Mouse (Mus musculus) heart, adult 8-10 months (tissue): ENCODE measurements around the gene Spata13. TPM values are rescaled to one million over a fixed set of nuclear protein-coding genes. Genes with fewer than 3 reads are reported as not detected.

Source experiments
- DNase-seq: peaks from one replicate; pipeline ENCODE4 v3.0.0; 2022; ENCODE audit warnings: low spot score
- total RNA-seq, 4 experiments: library from RNA; stranded (reverse); gene quantifications; 2 replicates each; pipeline ENCODE4 v1.2.4; 2022

Spata13 gene
- total RNA-seq, 4 experiments from 2014 or later = 11.3 to 15.0 (median 13.6) TPM

DNA sequence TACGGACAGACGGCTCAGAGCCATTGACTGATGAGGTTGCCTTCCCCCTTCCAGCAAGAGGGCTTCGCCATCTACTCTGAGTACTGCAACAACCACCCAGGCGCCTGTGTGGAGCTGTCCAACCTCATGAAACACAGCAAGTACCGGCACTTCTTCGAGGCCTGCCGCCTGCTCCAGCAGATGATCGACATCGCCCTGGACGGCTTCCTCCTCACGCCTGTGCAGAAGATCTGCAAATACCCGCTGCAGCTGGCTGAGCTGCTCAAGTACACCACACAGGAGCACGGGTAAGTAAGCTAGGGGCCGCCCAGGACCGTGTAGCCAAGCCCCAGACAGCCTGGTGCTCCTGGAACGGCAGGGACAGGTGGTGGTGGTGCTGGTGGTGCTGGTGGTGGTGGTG, 117.8 kb downstream of the Spata13 start:
- DNase-seq = no peak

DNA sequence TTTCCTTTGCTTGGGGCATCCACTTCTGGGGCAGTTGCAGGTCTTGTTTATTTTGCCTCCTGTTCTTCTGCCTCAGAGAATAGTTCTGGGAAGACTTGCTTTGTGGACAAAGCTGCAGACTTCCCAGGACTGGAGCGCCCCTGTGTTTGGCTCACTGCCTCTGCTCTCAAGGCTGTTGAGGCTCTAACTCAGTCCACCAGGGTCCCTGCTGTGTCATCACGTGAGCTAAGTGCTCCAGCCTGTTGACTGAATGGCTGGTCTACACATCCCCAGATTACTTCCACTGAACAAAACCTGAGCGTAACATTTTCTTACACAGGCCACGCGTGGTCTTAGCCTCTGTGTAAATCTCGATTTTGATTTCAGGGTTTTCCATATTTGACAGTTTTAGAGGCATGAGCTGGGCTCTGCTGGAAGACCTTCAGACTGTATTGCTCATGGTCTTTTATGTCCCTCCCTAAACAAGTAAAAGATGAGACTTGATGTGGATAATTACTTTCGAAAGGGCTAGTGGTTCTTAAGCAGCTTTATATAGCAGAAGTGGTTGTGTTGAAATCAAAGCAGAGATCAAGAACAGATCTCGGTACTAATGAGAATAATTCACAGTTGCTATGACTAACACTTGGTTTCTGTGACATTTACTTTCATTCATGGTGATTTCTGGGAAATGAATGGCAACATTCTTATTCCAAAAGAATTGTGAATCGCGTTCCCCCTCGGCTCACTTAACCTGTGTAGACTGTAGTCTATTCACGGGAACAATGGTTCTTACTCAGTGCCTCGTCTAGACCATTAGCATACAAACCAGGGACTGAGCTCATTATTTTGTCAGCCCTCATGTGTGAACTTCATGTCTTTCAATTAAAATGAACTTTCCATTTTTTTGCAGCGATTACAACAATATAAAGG, 119.3 kb downstream of the Spata13 start:
- DNase-seq = no peak

DNA sequence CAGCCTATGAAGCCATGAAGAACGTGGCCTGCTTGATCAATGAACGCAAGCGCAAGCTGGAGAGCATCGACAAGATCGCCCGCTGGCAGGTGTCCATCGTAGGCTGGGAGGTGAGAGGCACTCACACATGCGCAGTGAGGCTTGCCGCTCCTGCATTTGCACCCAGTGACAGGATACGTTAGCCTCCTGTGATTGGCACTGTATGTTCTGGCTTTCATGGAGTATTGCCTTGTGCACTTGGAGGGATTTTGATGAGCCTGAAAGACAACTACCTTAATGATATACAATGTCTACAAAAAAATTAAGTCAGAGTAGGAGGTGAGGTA, 120.0 kb downstream of the Spata13 start:
- no peak for DNase-seq

DNA sequence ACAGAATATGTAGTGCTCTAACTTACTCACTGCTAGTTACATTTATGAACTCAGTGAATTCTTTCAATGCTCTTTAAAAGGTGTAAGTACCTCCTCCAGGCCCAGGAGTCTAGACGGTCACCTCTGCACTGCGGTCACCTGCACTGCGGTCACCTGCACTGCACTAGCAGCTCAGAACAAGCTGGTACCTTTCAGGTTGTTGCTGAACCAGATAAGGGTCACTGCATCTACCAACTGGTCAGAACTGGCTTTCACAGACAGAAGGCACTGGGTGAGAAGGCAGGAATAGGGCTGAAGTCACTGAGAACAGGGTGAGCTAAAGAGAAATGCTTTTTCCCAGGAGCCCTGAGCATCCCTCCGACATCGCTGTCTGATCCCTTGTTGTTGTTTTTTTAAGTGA, 120.9 kb downstream of the Spata13 start:
- no peak for DNase-seq

DNA sequence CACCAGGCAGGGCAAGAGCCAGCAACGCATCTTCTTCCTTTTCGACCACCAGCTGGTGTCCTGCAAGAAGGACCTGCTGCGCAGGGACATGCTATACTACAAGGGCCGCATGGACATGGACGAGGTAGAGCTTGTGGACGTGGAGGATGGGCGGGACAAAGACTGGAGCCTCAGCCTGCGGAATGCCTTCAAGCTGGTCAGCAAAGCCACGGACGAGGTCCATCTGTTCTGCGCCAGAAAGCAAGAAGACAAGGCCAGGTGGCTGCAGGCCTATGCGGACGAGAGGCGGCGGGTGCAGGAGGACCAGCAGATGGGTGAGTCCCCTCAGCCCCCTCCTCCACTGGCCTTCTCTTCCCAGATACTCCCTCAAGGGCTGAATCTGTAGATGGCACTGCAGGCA, 122.5 kb downstream of the Spata13 start:
- DNase-seq = no peak

DNA sequence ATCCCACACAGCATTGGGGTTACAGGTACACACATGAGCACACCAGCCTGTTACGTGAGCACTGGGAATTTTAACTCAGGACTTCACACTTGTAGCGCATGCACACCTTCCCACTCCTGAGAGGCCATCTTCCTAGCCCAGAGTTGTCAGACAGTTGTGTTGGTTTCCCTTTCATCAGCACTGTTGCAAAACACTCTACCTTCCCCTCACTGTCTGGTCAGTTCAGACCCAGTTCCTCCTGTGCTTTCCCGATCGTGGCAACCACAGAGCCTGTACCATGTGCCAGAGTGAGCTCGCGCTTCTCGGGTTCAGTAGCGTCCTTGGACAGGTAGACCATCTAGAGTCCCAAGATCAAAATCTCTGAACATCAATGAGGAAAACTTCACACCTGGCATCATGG, 123.5 kb downstream of the Spata13 start:
- no peak for DNase-seq

DNA sequence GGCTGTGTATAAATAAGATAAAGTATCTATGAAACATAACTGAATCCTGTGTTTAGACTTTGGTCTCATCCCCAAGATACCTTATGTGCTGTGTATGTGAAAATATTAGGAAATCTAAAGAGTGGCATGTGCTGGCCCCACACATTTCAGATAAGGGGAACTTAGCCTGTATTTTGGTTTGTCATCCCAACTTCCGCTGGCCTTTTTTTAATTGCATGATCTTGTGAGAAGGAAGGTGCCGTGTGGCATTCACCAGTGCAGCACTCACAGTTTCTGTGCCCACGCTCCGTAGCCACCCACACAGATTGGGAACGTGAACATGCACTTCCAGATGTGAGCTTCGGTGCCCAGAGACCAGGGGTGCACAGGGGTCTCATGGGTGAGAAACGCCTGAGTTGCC, 123.9 kb downstream of the Spata13 start:
- no peak for DNase-seq

DNA sequence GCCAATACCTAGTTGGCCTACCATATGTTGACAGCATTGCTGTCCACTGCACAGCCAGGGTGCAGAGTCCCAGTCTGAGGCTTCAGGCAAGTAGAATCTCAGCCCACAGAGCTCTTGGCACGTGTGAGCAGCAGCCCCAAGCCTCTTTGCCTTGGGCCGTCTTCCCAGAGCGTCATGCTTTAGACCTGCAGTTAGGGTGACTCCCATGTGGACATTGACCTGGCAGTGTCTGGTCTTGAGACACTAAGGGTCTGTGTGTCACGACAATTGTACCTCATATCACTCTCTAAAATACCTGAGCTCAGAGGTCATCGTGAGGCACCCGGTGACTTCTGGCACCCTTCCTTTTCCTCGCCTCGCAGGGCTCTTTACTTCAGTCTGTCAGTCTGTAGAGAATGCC, 125.3 kb downstream of the Spata13 start:
- DNase-seq = no peak

DNA sequence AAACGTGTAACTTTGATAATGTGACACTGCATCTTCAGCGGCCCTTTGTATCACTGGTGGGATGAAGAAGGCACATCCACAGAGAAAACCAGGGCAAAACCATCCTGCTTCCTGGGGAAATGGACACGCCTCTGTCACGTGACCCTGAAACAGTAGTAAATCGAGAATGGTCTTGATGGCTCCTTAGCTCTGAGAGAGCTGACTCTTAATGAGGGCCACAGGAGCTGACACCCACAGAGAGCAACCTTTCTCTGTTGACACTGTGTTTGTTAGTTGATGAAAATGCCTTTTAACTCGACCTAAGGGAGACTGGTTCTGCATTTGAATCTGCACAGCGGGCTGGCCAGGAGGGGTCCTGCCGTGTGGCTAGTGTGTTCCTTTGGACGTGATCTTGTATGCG, 128.0 kb downstream of the Spata13 start:
- DNase-seq = no peak

DNA sequence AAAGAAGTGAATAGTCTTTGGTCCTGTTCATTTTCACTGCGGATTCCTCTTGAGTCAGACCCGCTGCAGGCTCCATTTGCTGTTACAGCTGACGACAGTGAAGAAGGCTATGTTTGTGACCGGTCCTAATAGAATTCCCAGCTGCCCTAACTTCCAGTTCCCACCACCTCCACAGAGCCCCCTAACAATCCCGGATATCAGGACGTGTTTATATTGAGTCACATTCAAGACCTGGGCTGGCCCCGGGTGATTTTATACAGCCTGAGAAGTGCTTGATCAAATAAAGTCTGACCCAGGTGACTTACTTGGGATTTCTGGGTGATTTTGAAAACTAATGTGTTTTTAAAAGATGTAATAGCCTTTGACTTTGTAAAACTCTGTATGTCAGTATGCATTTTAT, 129.0 kb downstream of the Spata13 start:
- peak; percentile 52 for DNase-seq

DNA sequence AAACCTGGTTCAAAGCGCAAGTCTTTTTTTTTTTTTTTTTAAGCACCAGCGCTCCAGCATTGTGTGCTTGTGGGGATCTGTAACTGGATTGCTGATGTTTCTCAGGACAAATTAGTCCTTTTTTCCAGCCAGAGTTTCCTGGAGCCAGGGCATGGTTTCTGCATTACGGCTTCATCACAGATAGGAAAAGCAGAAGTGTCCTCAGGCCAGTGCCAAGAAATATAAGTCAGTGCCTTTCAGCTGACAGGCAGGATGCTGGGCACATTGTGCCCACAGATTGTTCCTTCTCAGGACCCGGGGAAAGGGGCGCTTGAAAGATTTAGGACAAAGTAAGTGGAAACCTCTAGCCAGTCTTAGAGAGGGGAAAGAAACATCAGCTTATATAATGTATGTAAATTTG, 129.9 kb downstream of the Spata13 start:
- DNase-seq = peak; percentile 65

DNA sequence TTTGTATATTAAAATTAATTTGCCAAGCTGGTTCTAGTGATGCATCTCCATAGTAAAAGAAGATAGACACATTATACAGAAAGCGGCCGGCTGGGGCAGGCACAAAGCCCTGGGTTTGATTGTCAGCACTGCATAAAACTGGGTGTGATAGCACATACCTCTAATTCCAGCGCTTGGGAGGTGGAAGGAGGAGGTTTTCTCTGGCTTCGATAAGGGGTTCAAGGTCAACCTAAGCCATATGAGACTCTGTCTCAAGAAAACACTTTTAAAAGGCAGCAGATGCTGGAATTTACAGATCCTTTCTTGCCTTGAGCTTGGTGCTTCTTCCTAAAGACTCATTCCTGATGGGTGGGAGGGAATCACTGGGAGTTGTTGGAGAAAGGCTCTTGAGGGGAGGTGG, 130.7 kb downstream of the Spata13 start:
- no peak for DNase-seq

DNA sequence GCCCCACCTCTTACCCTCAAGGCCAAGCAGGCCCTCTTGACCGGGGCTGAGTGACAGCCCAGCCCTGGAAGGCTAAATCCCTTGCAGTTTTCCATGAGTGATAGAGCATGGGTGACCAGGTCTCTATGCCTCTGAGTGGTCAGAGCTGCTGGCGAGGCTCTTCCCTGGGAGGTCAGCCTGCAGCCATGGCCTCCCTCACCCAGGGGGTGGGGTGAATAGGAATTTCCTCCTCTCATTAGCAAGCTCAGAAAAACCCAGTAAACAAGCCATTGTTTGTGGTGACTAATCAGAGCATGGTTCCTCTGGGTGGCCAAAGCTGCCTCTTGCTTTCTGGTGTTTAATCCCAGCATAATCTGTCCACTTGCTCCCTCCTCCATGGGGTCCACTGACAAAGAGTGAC, 131.2 kb downstream of the Spata13 start:
- DNase-seq = peak; percentile 71

DNA sequence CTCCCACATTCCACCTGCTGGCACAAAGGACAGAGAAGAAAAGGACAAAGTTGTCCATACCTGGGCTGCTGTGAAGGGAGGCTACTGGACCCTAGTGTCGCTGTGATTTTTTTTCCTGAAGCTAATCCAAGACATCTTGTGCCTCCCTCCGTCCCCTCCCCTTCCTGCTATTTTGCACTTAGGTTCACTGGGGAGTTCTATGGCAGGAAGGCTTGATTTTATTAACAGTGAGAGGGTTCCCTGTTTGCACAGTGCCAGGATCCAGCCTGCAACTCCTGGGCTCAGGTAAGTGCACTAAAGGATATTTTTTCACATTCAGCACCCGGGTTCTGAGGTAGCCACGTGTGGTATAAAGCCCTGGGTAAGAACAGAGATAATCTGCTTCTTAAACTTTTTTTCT, 134.1 kb downstream of the Spata13 start, which contains the start of gene C1qtnf9:
Gene C1qtnf9, plus strand, starts transcription at position 251 of the 400 bp plus-strand sequence.
- peak; percentile 44 for DNase-seq

DNA sequence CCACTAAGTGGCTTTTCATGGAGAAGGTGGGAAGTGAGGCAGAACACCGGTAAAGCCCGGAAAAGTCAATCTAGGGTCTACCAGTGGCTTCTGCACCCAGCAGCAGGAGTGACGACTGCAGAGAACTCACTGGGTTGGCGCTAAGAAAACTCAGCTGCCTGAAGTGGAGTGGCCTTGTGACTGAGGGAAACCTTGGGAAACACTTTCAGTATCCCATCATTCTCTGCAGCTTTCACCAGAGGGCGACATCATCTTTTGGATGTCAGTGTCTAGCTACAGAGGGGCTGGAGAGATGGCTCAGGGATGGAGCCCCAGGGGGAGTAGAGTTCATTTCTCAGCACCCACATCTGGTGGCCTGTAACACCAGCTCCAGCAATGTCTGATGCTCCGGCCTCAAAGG, 135.5 kb downstream of the Spata13 start:
- DNase-seq = peak; percentile 40

DNA sequence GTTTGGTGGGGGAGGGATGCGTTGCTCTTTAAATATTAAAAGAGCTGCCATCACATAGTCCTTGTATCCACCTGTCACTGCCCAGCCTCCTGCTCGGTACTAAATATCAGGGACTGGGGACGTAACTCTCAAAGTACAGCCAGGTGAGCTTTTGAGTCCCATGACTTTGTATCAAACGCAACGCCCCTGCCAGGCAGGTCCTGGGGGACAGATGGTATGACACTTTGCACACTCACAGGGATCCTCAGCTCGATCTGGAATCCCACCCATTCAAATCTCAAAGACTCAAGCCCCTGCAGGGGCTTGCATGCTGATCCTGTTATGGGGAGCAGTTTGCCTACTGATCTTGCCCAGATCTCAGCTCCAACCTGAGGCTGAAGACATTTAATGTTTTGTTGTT, 136.8 kb downstream of the Spata13 start:
- DNase-seq = no peak

DNA sequence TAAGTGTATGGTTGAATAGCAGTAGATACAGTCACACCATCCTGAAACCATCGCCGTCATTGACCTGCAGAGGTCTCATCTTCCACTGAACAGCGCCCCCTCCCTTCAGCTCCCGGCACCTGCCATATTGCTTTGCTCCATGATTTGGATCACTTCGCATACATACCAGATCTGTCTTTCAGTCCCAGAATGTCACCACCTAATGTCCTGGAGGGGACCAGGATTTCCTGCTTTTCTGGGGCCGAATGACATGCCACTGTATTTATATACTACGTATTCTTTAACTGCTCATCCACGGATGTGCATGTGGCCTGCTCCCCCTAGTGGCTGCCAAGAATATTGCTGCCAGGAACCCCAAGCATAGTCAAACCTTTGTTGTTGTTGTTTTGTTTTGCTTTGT, 137.3 kb downstream of the Spata13 start:
- DNase-seq = peak; percentile 73

DNA sequence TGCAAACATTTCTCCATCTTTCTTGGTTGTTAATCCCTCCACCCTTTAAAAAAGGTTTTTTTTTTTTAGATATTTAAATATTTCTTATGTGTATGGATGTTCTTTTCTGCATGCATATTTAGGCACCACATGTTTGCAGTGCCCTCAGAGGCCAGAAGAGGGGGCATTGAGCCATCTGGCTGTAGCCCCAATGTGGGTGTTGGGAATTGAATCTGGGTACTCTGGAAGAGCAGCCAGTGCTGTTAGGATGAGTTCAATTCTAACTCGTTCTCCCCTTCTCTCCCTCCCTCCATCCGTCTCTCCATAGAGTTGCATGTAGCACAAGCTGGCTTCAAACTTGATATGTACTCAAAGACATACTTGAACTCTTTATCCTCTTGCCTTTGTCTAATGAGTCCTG, 139.7 kb downstream of the Spata13 start:
- DNase-seq = no peak

DNA sequence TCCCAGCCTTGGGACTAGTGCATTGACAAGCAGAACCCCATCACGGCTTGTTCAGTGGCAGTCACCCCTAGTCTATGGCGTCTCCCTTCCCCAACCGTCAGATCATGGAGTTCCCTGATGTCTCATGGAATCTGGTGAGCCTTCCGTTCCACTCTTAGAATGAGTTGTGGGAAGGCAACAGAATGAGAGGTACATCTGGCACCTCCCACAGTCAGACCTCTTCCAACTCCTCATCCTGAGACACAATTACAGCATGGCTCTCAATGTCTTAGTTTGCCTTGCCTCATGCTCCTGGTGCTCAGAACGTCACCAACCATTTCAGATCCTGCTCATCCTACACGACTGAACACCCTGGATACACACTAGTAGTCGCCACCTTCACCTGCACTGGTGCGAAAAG, 142.7 kb downstream of the Spata13 start:
- DNase-seq = no peak

DNA sequence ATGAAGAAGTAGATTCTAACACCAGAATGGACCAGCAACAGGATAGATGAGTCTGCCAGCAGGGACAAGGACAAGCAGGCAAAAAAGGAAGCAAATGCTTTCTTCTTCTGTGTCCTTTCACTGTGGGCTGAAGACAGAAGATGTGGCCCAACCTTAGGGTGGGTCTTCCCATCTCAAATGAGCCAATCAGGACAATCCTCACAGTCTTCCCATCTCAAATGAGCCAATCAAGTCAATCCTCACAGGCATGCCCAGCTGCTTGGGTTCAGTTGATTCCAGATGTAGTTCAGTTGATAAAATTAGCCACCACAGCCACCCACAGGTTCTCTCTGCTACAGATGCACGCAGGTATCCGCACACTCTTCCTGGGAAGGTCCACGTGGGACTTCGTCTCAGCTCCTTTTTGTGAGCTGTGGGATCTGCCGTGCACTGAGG, 143.7 kb downstream of the Spata13 start:
- no peak for DNase-seq

DNA sequence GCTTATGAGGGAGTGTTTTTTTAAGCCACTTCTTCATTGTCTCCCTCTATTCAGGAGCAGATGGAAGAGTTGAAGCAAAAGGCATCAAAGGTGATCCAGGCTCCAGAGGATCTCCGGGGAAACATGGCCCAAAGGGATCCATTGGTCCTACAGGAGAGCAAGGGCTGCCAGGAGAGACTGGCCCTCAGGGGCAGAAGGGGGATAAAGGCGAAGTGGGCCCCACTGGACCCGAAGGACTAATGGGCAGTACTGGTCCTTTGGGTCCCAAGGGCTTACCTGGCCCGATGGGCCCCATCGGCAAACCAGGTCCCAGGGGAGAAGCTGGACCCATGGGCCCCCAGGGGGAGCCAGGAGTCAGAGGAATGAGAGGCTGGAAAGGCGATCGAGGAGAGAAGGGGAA, 145.4 kb downstream of the Spata13 start:
- DNase-seq = no peak

DNA sequence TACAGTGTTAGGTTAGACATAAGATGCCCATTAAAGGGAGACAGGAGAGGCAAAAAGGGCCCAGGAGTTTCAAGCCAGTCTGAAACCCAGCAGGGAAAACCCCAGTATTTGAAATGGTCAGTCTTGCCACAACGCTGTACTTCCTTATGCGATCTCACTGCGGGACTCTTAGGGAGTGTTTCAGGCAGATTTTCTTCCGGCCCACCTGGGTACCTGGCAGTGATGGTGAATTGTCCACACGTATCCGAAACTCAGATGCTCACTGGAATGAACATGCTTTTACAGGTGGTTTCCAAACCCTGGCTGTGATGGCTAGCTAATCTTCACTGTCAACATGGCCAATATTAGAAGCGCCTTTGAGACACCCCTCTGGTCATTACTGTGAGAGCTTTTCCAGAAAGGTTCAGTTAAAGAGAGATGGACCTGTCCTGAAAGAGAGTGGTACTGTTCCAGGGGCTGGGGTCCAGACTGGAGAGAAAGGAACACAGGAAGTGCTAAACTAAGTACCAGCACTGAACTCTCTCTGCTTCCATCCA, 148.4 kb downstream of the Spata13 start:
- no peak for DNase-seq

DNA sequence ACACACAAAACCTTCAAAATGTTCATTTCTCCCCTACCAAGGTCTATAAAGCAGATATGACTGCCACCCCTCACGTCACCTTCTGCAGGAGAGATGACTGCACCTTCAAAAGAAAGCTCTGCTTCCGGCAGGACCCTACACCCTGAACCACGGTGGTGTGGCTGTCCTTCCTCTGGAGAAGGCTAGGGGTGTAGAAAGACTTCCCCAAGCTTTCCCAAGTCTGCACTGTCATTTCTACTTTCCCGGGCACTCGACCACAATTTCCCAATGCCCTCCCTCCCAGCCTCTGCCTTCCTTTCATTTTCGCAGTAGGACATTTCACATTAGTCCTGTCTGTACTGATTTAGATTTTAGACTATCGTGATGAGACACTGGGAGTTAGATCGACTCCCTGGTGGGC, 149.4 kb downstream of the Spata13 start:
- DNase-seq = no peak
